Mouse (Mus musculus) hindbrain, embryonic 14.5 days (tissue): ENCODE results near the gene Hoxa10. TPM values are rescaled to one million over a fixed set of nuclear protein-coding genes. Genes with fewer than 3 reads are reported as not detected.

Source experiments
- ATAC-seq: fragments of 200-750 bp; cut with Nextera tagmentation; 2 replicates; pipeline ENCODE4 v1.8.0; 2017; ENCODE audit warnings: moderate number of reproducible peaks, mild to moderate bottlenecking, moderate TSS enrichment, moderate library complexity; ENCODE audit not compliant: low FRiP score
- DNase-seq: peaks from one replicate; pipeline ENCODE4 v3.0.0-alpha.2; 2015; ENCODE audit warnings: low spot score
- H3K27ac ChIP-seq: fragments of 300-500 bp; sonication (generic); 2 replicates; pipeline ENCODE4 v1.5.1; 2014; ENCODE audit warnings: mild to moderate bottlenecking, moderate library complexity
- H3K27me3 ChIP-seq: fragments of 300-500 bp; sonication (generic); 2 replicates; pipeline ENCODE4 v1.6.1; 2014; ENCODE audit warnings: mild to moderate bottlenecking, low read length, mixed read lengths; ENCODE audit not compliant: control insufficient read depth, insufficient read depth
- H3K36me3 ChIP-seq: fragments of 300-500 bp; sonication (generic); replicated peaks from 2 replicates; pipeline ENCODE4 v1.6.1; 2014; ENCODE audit not compliant: control insufficient read depth, insufficient read depth
- H3K4me1 ChIP-seq: fragments of 300-500 bp; sonication (generic); replicated peaks from 2 replicates; pipeline ENCODE4 v1.6.1; 2014; ENCODE audit warnings: antibody characterized with exemption, low read length, mixed read lengths; ENCODE audit not compliant: control insufficient read depth, insufficient read depth
- H3K4me2 ChIP-seq: fragments of 300-500 bp; sonication (generic); replicated peaks from 2 replicates; pipeline ENCODE4 v1.6.1; 2014; ENCODE audit warnings: mild to moderate bottlenecking, moderate library complexity
- H3K4me3 ChIP-seq: fragments of 300-500 bp; sonication (generic); replicated peaks from 2 replicates; pipeline ENCODE4 v1.5.1; 2014; ENCODE audit warnings: mild to moderate bottlenecking, low read length
- H3K9ac ChIP-seq: fragments of 300-500 bp; sonication (generic); 2 replicates; pipeline ENCODE4 v1.6.1; 2014
- H3K9me3 ChIP-seq: fragments of 300-500 bp; sonication (generic); 2 replicates; pipeline ENCODE4 v1.6.1; 2016; ENCODE audit warnings: low read length; ENCODE audit not compliant: control insufficient read depth
- WGBS: fragments of 180-500 bp; shearing (Covaris S2); extraction: QIAGEN DNeasy Blood & Tissue Kit; methylation state at CpG from one replicate; pipeline ENCODE4 v1.1.7; 2014; 5-methylcytosine and 5-hydroxymethylcytosine counted together
- polyA plus RNA-seq: library from polyadenylated mRNA; unstranded; fragments of >200 nt; fragmentation: Nextera tagmentation; extraction: Ambion mirVana; gene quantifications from 2 replicates; pipeline ENCODE4 v1.2.1, GENCODE M21; 2014

Gene Hoxa10
- polyA plus RNA-seq, 1 experiment from 2014 or later = 0.37 TPM

GRCm38 (mm10) chr6:52265306-52265912, 24.8 kb upstream of the Hoxa10 start:
- Histone ChIP-seq H3K36me3 (no peaks in the 10 kb centered on the region), H3K27ac (no peak overlapping the region), H3K9me3 (no peaks in the 10 kb centered on the region), H3K4me2 (no peak overlapping the region), H3K4me3 (no peak overlapping the region), H3K9ac (no peak overlapping the region), H3K4me1 (no peaks in the 10 kb centered on the region), H3K27me3 (peaks cover 96% of the 10 kb centered on the region)
- under 1% methylated on average over 18 of the region's 18 CpGs for WGBS
- ATAC-seq (no peak), DNase-seq (no peak)

- Histone ChIP-seq H3K27ac (no peak overlapping the region), H3K4me3 (no peak overlapping the region), H3K9me3 (no peaks in the 10 kb centered on the region), H3K36me3 (no peaks in the 10 kb centered on the region), H3K27me3 (peaks cover 92% of the 10 kb centered on the region), H3K4me1 (no peaks in the 10 kb centered on the region; the same call in 1 of the 2 replicates), H3K9ac (no peak overlapping the region), H3K4me2 (no peak overlapping the region)
- WGBS = 2% methylated on average over 5 of the region's 5 CpGs
- no peak for ATAC-seq
- no peak for DNase-seq
Observed at GRCm38 (mm10) chr6:52264106-52264790, 23.6 kb upstream of the Hoxa10 start.

GRCm38 (mm10) chr6:52263321-52263585, 22.6 kb upstream of the Hoxa10 start:
- Histone ChIP-seq H3K27me3 (peaks cover 92% of the 10 kb centered on the region), H3K9ac (no peak overlapping the region), H3K36me3 (no peaks in the 10 kb centered on the region), H3K9me3 (no peaks in the 10 kb centered on the region), H3K4me2 (no peak overlapping the region), H3K4me1 (no peaks in the 10 kb centered on the region; the same call in 1 of the 2 replicates), H3K27ac (no peak overlapping the region), H3K4me3 (no peak overlapping the region)
- DNase-seq (no peak), ATAC-seq (no peak)
- 2% methylated on average over 6 of the region's 6 CpGs for WGBS

- DNase-seq = no peak
Observed at GRCm38 (mm10) chr6:52262463-52263320, 22.0 kb upstream of the Hoxa10 start.

GRCm38 (mm10) chr6:52261751-52262462, 21.3 kb upstream of the Hoxa10 start:
- ATAC-seq = no peak
- DNase-seq = no peak
- H3K36me3 ChIP-seq = no peaks in the 10 kb centered on the region

More at GRCm38 (mm10) chr6:52262463-52263320, 22.0 kb upstream of the Hoxa10 start:
- Histone ChIP-seq H3K27me3 (peaks cover 92% of the 10 kb centered on the region), H3K9ac (no peak overlapping the region), H3K27ac (no peak overlapping the region), H3K4me1 (no peaks in the 10 kb centered on the region; the same call in 1 of the 2 replicates), H3K4me2 (no peak overlapping the region), H3K9me3 (no peaks in the 10 kb centered on the region), H3K36me3 (no peaks in the 10 kb centered on the region), H3K4me3 (no peak overlapping the region)
- ATAC-seq = no peak
- 3% methylated on average over 24 of the region's 24 CpGs for WGBS

GRCm38 (mm10) chr6:52260654-52261575, 20.3 kb upstream of the Hoxa10 start, which contains the start of gene Hoxa13:
Hoxa13 (minus strand) TSS chr6:52260880.
- H3K9ac ChIP-seq = no peak within 1 kb of the TSS
- H3K27ac ChIP-seq = no peak within 1 kb of the TSS
- ATAC-seq (no peak), DNase-seq (no peak)
- H3K4me3 ChIP-seq = peak within 1 kb of the TSS; percentile 13
- peak within 1 kb of the TSS; percentile 33 for H3K4me2 ChIP-seq
- WGBS = 0% methylated on average over 31 of the region's 72 CpGs
- no peaks in the 10 kb centered on the region; the same call in 1 of the 2 replicates for H3K4me1 ChIP-seq
- peaks cover 92% of the 10 kb centered on the region for H3K27me3 ChIP-seq
- no peaks in the 10 kb centered on the region for H3K36me3 ChIP-seq
- H3K9me3 ChIP-seq = no peaks in the 10 kb centered on the region

More at GRCm38 (mm10) chr6:52261751-52262462, 21.3 kb upstream of the Hoxa10 start:
- H3K27ac ChIP-seq = no peak overlapping the region
- no peaks in the 10 kb centered on the region; the same call in 1 of the 2 replicates for H3K4me1 ChIP-seq
- H3K4me3 ChIP-seq = no peak overlapping the region
- H3K9me3 ChIP-seq = no peaks in the 10 kb centered on the region
- WGBS = 4% methylated on average over 9 of the region's 9 CpGs
- no peak overlapping the region for H3K4me2 ChIP-seq
- peaks cover 92% of the 10 kb centered on the region for H3K27me3 ChIP-seq
- H3K9ac ChIP-seq = no peak overlapping the region

- WGBS = under 1% methylated on average over 39 of the region's 39 CpGs
- ATAC-seq = no peak
- Histone ChIP-seq H3K9me3 (no peaks in the 10 kb centered on the region), H3K36me3 (no peaks in the 10 kb centered on the region), H3K4me2 (peak overlapping the region; percentile 33; the same call in 1 of the 2 replicates), H3K27ac (no peak overlapping the region), H3K27me3 (peaks cover 91% of the 10 kb centered on the region), H3K4me3 (no peak overlapping the region), H3K9ac (no peak overlapping the region), H3K4me1 (no peaks in the 10 kb centered on the region; the same call in 1 of the 2 replicates)
- no peak for DNase-seq
Observed at GRCm38 (mm10) chr6:52259811-52260261, 19.2 kb upstream of the Hoxa10 start.

- Histone ChIP-seq H3K27me3 (peaks cover 90% of the 10 kb centered on the region), H3K27ac (no peak overlapping the region), H3K4me2 (no peak overlapping the region), H3K4me3 (no peak overlapping the region), H3K4me1 (no peaks in the 10 kb centered on the region; the same call in 1 of the 2 replicates), H3K9me3 (no peaks in the 10 kb centered on the region), H3K9ac (no peak overlapping the region), H3K36me3 (no peaks in the 10 kb centered on the region)
- 1% methylated on average over 24 of the region's 25 CpGs for WGBS
- ATAC-seq = no peak
- no peak for DNase-seq
Observed at GRCm38 (mm10) chr6:52259081-52259790, 18.6 kb upstream of the Hoxa10 start.
